Mouse (Mus musculus) CD4-positive, CD25-positive, alpha-beta regulatory T cell, adult 9 weeks (primary cell): Measurements from ENCODE around the gene Spen. TPM values are rescaled to one million over a fixed set of nuclear protein-coding genes. Genes with fewer than 3 reads are reported as not detected.

ENCODE experiments used
- polyA plus RNA-seq: library from polyadenylated mRNA; unstranded; fragments of 100-300 nt; shearing (Covaris generic); gene quantifications from one replicate; pipeline ENCODE4 v1.2.1, GENCODE M21; 2017

Spen gene
- 7.7 TPM for polyA plus RNA-seq

GRCm38 (mm10) chr4:141538408-141539212 is at the start of gene Spen:
Gene Spen, minus strand, starts transcription at chr4:141538597.

GRCm38 (mm10) chr4:141444451-141445327 is 93.7 kb downstream of the Spen start, which contains the start of gene Zbtb17:
Gene Zbtb17, plus strand, starts transcription at chr4:141444654.

GRCm38 (mm10) chr4:141435974-141436373 is 102.4 kb downstream of the Spen start, which contains the start of gene Srarp:
Gene Srarp, minus strand, starts transcription at chr4:141436105.

GRCm38 (mm10) chr4:141420192-141420829 is 118.1 kb downstream of the Spen start, which contains the start of gene Hspb7:
Gene Hspb7, plus strand, starts transcription at chr4:141420779.

Other genes with a start within 250 kb of the Spen start
- gene Epha2, start 237.4 kb downstream of the Spen start, polyA plus RNA-seq, result not detected
- gene Fam131c, start 170.4 kb downstream of the Spen start, polyA plus RNA-seq, result not detected
- not detected for gene Clcnka, start 139.9 kb downstream of the Spen start, polyA plus RNA-seq
- gene Clcnkb, start 122.6 kb downstream of the Spen start, polyA plus RNA-seq, result not detected
- gene Hspb7, start 117.8 kb downstream of the Spen start, polyA plus RNA-seq, result not detected
- not detected for gene Srarp, start 102.5 kb downstream of the Spen start, polyA plus RNA-seq
- gene Zbtb17, start 93.9 kb downstream of the Spen start, polyA plus RNA-seq, result 42.6 TPM
- not detected for gene Fblim1, start 67.5 kb upstream of the Spen start, polyA plus RNA-seq
- 0.17 TPM for gene Tmem82, start 80.0 kb upstream of the Spen start, polyA plus RNA-seq
- gene Slc25a34, start 85.2 kb upstream of the Spen start, polyA plus RNA-seq, result 0.10 TPM
- 5.8 TPM for gene Plekhm2, start 126.3 kb upstream of the Spen start, polyA plus RNA-seq
- gene Rsc1a1, start 147.0 kb upstream of the Spen start, polyA plus RNA-seq, result not detected
- 4.7 TPM for gene Ddi2, start 184.8 kb upstream of the Spen start, polyA plus RNA-seq
- gene Agmat, start 208.1 kb upstream of the Spen start, polyA plus RNA-seq, result not detected